Mouse (Mus musculus) kidney, postnatal 36 days (tissue): ENCODE measurements around the gene Lmcd1.
"Not testable (repeated sequence)": the region's sequence is repeated elsewhere in the genome, so short reads cannot be mapped to it uniquely, and the experiment has no call there.

Experiments
- DNase-seq, 2 experiments: peaks; one replicate each; pipeline ENCODE4 v3.0.0; 2021 to 2022; ENCODE audit warnings: mixed read lengths in 2 of 2

Lmcd1 gene

DNA sequence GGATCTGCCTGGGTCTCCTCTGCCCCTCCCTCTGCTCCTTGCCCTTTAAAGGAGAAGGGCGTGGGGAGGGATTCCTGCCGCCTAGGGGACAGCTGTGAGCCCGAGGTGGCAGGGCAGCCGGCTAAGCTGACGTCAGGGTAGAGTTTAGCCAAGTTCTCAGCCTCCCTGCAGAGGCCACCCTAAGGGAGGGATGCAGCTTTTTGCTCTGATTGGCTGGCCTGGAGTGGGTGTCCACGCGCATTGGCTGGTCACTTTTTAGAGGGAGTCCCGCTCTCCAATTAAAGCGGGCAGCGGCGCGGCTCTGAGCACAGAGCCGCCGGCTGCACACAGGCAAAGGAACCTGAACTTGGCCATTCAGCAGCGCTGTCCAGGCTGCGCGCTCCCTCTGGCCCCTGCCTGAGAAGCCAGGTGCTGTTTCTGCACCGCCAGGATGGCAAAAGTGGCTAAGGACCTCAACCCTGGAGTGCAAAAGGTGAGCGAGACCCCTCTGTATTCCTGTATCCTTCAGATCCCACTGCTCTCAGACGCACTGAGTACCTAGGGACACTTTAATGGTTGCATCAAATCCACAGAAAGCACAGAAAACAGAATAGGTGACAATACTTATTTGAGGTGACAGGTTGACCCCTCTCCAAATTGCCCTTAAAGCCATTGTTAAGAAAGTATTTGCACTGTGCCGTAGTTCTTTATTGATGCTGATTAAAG, at the start of gene Lmcd1:
Gene Lmcd1 (plus strand): TSS at position 258 of the 705 bp plus-strand sequence.
- peak; percentile 91 to 96 for DNase-seq

- DNase-seq, result no peak
Measured at GRCm38 (mm10) chr6:112223877-112224632, 49.5 kb upstream of the Lmcd1 start.

DNA sequence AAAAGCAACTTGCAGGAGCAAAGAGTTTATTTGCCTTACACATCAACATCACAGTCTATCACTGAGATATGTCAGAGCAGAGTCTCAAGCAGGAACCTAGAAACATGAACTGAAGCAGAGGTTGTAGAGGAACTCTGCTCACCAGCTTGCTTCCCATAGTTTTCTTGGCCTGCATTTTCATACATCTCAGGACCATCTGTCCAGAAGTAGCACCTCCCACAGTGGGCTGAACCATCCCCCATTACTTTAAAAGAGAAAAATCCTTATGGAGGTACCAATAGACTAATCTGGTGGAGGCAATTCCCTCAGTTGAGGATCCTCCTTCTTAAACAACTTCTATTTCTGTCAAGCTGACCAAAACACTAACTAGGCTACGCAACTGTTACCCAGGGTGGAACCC, 36.8 kb upstream of the Lmcd1 start:
- DNase-seq, result no peak

DNA sequence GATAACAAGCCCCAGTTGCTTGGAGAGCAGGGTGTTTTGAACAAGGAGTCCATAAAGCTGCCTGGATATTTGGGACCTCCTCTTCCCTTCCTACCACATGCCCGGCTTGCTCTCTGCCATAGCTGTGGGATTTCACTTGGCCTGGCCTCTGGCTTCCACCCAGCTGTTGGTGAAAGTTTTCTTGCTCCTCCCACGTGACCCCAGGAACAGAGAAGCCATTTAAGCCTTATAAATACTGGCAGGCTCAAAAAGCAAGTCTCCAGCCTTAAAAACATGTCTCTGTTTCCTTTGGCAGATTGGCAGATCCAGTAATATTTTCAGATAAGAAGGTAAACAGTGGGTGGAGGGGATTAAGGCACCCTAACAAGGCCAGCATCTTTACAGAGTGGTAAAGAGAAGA, 31.3 kb upstream of the Lmcd1 start:
- DNase-seq, result peak; percentile 1 to 11

DNA sequence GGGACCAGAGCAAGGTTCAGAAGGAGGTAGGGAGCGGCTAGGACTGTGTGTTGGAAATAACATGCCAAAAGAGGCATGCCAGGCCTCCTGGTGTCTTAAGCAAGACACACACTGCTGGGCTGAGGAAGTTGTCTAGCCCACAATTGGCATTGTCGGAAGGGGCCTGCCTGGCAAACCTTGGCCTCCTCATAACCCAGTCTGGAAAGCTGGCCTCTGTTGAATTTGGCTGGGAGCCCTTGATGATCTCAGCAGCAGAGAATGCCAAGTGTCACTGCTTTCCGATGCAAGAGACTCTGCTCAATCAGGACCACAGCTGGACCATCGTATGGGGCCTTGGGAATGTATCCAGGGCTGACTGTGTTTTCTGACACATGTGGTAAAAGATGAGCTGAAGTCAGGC, 27.9 kb upstream of the Lmcd1 start:
- DNase-seq, result peak; percentile 65 to 75

GRCm38 (mm10) chr6:112246636-112247035, 26.9 kb upstream of the Lmcd1 start:
- no peak for DNase-seq

- DNase-seq, result not testable (repeated sequence)
Measured at GRCm38 (mm10) chr6:112253943-112254342, 19.6 kb upstream of the Lmcd1 start.

DNA sequence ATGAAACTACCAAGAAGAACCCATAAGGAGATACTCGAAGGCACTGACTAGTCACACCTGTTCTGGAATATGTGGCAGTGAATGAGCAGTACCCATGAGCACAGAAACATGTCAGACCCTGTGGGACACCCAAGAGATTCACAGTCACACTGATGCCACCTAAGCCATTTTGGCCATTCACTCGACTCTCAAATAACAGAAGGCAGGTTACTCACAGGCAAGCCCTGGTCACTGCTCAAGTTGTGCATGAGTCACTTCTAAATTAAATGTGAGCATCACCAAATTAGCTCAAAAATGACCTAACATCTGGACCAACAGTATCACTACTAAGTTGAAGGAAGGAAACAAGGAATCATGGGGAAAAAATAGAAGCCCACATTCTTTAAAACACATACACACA, 18.6 kb upstream of the Lmcd1 start:
- no peak for DNase-seq

GRCm38 (mm10) chr6:112255388-112256225, 18.0 kb upstream of the Lmcd1 start:
- peak in 1 of 2 experiments; percentile 51 for DNase-seq

DNA sequence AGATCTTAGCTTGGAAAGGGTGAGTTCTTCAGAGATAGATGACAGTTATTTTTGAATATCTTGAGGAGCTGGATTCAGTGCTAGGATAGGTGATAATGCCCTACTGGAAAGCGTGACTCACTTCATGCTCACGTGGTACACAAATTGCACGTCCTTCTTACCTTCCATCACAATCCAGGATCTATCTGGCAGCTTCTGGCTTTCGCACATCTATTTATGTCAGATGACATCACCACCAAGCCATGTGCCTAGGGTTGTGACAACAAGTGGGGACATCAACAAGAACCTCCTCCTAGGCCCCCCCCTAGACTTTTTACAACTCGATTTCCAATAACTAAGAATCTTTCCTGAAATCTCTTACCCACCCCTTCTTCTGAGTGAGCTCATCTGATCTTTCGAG, 17.0 kb upstream of the Lmcd1 start:
- no peak for DNase-seq

DNA sequence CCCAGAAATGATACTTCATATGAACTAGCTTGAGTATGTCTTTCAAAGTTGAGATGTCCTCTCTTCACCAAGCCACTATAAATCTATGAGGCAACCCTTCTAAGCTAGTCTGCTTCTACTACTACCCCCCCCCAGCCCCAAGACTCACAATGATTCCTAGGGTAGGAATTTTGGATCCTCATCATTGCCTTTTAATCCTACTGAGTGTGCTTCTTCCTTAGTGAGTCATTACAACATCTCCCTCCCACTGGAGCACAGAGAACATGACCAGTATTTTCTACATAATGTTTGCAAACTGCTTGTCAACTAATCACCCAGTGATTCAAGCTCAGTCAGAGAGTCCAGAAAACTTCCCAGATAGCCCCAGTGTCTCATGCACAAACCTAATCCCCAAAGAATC, 12.5 kb upstream of the Lmcd1 start:
- DNase-seq, result no peak

DNA sequence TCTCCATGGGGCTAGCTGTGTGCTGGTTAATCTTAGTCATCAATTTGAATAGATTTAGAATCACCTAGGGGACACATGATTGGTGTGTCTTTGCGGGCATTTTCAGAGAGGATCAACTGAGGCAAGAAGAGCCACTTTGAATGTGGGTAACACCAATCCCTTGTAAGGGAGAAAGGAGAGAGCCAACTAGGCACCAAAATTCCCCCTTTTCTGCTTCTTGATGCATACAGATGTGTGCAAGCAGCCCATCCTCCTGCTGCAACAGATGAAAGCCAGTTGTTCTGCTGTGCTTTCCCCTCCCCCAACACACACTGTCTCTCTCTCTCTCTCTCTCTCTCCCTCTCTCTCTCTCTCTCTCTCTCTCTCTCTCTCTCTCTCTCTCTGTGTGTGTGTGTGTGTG, 9.2 kb upstream of the Lmcd1 start:
- DNase-seq, result no peak

- no peak for DNase-seq
Measured at GRCm38 (mm10) chr6:112266631-112267030, 6.9 kb upstream of the Lmcd1 start.

GRCm38 (mm10) chr6:112267661-112268357, 5.7 kb upstream of the Lmcd1 start:
- DNase-seq, result no peak

DNA sequence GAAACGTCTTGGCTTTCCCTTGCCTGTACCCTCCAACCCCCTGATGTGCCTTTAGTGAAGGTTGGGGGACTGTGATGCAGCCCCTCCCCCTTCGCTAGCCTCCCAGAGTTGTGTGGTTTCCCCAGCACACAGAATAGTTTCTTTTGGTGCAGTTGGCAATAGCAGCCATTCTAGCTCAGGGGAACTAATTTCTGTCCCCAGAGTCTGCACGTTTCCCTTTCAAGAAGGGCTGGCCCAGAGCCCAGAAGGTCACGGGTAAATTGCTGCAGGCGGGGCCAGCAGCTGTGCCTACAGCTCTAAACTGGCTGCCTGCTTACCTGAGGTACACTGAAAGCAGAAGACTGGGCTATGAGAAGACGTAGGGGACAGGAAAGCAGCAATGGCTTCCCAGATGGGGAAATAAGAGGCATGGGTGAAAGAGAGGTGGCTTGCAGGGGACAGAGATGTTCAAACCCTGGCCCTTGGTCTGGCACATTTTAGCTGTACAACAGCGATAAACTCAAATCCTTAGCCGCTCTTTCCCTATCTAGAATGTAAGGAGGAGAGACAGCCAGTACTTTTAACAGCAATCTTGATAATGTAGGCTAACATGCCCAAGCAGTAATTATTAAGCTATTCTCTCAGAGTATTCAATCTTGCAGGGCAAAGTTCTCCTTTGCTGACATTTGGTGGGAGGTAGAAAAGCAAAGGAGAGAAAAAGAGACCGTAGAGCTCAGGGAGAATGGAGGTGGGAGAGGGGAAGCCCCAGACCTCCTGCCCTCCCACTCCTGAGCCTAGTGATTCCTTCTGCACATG, 900 bp downstream of the Lmcd1 start:
- peak; percentile 94 to 96 for DNase-seq

DNA sequence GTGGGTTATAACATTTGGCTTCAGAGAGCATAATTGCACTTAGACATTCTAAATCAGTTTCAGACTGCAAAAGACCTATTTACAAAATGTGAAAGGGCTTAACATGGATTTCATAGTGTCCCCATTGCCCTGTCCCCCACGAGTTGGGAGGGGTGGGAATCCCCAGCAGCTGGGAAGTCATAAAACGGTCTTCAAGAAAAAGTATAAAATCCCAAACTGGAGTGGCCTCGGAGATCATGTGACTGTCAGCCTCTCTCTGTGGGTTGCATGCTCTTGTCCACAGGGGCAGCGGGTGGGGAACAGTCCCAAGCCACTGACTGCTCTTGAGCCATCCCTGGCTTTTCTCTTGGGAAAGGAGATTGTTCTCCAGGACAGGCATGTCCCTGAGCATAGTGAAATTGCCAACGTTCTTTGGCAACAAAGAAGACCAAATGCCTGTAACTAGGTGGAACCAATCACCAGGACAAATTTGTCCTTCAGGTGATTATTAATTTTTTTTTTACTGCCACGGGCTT, 2.2 kb downstream of the Lmcd1 start:
- DNase-seq, result peak; percentile 25 to 43

GRCm38 (mm10) chr6:112278805-112279204, 5.2 kb downstream of the Lmcd1 start:
- DNase-seq, result no peak

GRCm38 (mm10) chr6:112280161-112280560, 6.6 kb downstream of the Lmcd1 start:
- no peak for DNase-seq

DNA sequence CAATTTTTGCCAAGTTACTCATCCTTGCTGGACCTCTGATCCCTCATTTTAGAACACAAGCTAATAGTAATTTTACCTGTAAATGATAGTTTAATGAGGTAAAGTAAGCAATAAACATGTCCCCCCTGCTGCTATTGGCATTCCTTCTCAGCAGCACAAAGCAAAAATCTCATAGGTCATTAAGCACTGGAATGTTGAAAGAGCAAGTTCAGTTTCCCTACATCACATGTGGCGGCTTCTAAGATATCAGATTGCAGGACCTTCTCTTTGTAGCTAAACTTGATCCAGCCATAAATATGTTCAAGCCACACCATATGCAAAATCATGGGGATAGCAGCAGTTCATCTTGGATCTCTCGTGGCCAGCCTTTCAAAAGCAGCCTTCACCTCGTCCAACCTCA, 7.4 kb downstream of the Lmcd1 start:
- no peak for DNase-seq

DNA sequence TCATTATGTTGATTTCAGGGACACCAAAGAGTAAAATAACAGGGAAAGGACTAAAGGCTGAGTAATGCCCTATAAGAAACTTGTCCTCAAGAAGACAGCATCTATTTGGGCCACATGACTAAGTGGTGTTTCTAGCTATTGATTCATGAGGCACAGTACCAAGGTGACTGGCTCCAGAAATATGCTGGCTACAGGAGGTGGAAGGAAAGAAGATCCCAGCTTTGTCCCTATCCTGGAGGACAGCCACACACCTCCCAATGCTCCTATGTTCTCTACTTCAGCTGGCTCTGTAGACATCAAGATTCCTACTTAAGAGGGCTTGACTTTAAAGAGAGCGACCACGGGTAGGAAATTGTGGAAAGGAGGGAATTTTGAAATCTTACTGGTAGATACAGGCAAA, 8.4 kb downstream of the Lmcd1 start:
- DNase-seq, result no peak

DNA sequence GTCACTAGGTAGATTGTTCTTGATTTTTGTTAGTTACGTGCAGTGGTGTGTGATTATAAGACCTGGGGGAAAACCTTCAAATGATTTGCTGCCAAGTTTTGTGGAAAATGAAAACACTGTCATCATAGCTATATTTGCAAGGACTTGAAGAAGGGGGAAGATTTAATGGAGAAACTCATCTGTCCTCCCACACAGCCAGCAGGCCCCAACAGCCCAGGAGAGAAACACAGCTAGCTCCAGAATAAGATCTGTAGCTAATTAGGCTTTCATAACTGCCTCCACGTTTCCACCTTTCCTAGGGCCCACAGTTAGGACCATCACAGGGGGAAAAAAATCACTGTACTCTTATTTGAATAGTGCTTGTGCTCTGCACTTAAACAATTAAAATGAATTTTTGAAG, 10.5 kb downstream of the Lmcd1 start:
- no peak for DNase-seq

GRCm38 (mm10) chr6:112287671-112288070, 14.1 kb downstream of the Lmcd1 start:
- DNase-seq, result peak; percentile 65 to 69
